Mouse (Mus musculus): Measurements from ENCODE around the gene Pqlc2.

Gene Pqlc2

DNA sequence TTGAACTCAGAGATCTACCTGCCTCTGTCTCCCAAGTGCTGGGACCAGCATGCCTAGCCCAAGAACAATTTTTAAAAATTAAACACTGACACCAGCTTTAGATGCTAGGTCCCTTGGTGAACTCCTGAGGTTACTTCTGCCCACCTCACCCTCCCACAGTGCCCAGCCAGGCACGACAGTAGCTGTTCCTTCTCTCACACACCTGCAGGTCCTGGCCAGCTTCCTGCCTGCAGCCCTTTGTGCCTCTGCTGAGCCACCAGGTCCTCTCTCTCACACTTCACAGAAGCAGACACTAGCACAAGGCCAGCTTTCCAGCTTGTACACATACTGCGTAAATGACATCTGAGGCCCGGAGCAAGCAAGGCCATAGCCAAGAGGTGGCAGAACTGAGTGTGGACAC, 5.0 kb downstream of the Pqlc2 start:
- in situ Hi-C loops (cut with MboI): no loop called here

GRCm38 (mm10) chr4:139302241-139302640, 8.3 kb downstream of the Pqlc2 start:
- in situ Hi-C loops (cut with MboI): no loop called here

DNA sequence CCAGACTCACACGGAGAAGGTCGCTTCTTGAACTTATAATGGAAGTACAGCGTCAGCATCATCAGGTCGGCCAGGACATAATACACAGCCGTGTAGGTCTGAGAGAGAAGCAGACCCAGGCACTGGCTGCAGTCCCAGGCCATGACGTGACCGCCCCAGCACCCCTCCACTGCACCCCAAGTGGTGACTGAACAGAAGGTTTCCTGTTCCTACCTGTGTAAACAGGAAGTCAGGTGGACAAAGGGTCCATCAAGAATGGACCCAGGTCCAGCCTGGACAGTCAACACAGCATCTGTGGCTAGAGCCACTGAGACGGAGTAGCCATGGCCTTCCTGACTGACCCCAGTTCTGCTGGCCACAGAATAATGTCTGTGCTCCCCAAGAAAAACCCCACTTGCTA, 8.7 kb downstream of the Pqlc2 start:
- in situ Hi-C loops (cut with MboI): no loop called here

DNA sequence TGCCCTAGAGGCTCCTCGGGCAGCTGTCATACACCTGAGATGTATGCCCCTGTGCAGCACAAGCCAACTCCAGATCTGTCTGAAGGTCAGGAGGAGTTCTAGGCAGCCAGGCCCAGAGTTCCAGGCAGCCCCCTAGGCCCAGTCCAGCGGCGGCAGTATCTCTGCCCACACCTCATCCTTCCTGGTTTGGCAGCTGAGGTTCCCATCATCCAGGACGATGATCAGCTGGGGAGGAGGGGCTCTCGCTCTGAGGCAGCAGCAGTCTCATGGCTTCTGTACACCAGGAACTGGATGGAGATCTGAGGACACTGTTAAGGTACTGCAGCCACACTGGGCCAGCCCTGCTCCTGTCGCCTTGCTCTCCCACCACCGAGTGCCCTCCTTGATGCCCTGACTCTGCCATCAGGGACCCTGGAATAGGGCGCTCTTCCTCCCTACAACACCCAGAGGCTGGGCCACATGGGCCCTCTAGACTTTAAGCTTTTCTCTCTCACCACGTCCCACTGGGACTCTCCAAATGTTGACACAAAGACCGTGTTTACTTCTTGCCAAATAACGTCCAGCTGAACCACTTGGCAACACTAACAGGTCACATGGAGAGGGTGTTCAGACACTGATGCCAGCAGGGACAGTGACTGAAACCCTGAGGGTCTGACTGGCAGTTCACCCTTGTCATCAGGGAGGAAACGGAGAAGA, 11.7 kb downstream of the Pqlc2 start:
- in situ Hi-C loops (cut with MboI): no loop called here

DNA sequence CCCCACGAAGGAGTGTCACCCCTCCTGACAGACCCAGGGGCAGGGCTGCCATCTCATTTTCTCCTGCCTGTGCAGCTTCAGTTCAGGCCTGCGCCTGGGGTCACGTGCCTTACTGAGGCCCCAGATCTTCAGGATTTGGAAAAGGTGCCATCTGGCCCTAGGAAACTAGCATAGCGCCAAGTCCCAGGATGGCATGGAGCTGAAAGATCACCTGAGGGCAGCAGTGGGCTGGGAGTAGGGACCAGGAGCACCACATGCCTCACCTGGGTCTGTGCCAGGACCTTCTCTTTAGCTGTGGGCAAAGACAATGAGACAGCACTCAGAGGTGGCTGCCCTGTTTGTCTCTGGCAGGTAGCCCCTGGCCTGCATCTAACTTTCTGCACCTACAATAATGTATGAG, 12.9 kb downstream of the Pqlc2 start:
- in situ Hi-C loops (cut with MboI): no loop called here

DNA sequence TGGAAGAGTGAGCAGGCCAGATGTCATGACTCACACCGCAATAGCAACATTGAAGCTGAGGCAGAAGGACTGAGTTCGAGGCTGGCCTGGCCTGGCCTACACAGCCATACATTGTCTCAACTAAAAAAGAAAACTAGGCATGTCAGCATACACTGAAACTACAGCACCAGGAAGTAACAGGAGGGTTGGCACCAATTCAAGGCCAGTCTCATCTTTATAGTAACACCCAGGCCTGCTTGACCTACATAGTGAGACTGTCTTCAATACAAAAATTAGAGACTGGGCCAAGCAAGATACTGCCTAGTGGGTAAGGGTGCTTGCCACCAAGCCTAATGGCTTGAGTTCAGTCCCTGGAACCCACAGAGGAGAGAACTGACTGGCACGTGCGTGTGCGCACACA, 18.5 kb downstream of the Pqlc2 start:
- in situ Hi-C loops (cut with MboI): no loop called here

DNA sequence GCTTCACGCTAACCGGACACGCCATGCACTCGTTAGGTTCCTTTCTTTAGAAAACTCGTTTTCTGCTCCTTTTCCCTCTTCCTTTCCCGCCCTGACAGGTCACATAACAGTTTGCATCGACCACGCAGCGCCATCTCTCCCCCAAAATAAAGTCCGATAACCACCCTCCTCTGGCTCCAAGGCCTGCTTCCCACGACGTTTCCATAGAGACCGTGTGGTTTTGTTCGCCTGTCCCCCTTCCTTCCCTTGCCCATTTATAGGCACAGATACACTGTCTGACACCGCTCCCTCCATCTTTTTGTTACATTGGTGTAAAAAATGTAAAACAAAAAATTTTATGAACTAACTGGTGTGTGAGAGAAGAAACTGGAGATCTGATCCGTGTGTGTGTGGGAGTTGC, 19.4 kb downstream of the Pqlc2 start:
- in situ Hi-C loops (cut with MboI): no loop called here

DNA sequence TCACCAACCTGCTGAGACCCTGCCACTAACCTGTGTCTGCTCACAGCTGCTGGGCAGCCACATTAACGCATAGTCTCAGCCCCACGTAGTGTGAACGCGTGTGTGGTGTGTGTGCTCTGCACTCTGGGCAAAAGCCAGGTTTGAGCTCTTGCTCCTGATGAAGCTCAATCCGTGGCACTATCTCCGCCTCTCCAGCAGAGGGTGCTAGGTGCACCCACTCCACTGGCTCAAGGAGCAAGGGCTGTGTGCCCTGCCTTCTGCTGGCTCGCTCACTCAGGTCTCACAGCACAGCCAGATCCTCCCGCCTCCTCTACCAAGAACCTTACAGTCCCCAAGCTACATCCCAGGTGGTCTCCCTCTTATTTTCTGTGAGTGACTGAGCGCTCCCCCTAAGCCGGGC, 21.5 kb downstream of the Pqlc2 start:
- in situ Hi-C loops (cut with MboI): no loop called here

DNA sequence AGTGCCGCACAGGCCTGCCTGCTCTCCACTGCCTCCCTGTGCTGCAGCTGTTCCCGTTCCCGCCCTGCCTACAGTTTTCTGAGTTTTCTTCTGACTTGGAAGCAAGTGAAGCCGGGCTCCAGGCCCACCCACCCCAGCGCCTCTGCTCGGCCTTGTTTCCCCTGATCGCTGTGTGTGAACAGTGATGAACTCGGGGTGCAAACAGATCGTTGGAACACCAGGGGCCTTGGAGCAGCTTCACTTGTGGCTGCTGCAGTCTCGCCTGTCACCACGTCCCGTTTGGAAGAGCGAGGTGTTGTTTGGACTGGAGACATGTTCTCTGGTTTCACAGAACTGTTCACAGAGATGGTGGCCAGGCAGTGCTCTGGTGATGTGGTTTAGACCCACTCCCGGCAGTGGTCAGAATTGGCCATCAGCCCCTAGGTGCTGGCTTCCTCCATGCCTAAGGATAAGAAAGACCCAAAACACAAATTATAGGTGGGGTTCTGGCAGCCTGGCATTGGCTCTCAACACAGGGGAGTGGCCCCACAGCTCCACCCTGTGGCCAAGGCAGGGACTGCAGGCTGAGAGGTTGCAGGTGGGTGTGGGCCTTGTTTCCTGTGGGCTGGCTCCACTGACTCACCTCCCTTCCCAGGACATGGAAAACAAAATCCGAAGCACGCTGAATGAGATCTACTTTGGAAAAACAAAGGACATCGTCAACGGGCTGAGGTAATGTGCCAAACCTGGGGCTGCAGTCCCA, 23.2 kb downstream of the Pqlc2 start:
- in situ Hi-C loops (cut with MboI): no loop called here

DNA sequence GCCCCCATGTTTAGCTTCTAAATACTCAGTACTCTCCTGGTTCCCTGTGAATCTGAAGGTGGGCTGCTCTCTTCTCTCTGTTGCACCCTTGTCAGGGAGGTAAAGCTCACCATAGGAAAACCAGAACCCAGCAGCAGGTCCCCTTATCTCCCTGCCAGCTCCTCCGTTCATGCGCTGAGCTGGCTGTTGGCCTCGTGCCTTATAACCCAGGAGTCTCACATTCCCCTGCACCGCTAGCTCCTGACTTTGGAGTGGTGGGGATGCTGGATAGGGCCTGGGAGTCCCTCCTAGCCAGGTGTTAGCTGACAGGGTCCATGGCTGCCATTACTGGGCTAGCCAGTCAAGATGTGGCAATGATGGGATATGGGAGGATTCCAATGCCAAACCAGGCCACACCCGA, 24.3 kb downstream of the Pqlc2 start:
- in situ Hi-C loops (cut with MboI): no loop called here

DNA sequence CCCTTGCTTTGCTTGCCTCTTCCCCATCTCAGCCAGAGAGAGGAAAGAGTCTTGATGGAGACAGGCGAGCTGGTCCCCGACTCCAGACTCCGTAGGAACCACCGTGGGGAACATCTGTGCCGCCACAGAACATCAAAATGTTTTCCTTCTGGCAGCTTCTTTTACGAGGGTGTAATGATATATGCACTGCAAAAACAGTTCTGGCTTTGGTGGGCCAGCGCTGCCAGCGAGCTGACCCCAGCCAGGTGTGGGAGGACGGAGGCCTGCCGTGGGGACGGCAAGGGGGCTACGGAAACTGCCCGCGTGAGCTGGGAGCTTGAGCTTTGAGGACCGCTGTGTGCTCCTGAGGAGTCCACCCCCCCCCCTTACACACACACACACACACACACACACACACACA, 25.6 kb downstream of the Pqlc2 start:
- in situ Hi-C loops (cut with MboI): no loop called here

GRCm38 (mm10) chr4:139282955-139283417, 27.5 kb downstream of the Pqlc2 start:
- in situ Hi-C loops (cut with MboI): no loop called here

DNA sequence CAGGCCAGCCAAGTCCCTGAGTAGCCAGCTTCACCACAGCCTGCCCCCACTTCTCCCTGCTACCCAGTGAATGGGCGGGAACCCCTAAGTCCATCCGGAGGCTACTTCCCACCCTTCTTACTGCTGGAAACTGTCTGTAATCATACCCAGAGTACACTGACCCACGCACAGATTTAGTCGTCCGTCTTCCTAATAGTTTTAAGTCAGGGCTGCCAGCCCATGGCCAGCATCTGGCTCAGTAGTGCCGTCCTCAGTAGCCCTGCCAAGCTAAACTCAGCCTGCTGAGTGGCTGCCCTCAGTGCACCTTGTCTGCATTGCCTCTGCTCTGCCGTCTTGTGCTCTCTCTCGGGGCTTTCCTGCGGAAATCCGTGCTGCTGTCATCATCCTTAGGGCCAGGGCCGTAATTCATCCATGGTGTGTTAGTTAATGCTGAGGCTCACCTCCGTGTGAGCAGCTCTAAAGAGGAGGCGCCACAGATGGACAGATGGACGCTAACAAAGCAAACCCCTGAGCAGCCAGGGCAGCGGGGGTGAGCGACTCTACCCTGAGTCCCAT, 28.6 kb downstream of the Pqlc2 start:
- in situ Hi-C loops (cut with MboI): no loop called here

GRCm38 (mm10) chr4:139280530-139280929, 30.0 kb downstream of the Pqlc2 start:
- in situ Hi-C loops (cut with MboI): no loop called here

GRCm38 (mm10) chr4:139276411-139276810, 34.1 kb downstream of the Pqlc2 start:
- in situ Hi-C loops (cut with MboI): no loop called here

GRCm38 (mm10) chr4:139274573-139274972, 35.9 kb downstream of the Pqlc2 start:
- in situ Hi-C loops (cut with MboI): no loop called here

- in situ Hi-C loops (cut with MboI): no loop called here
These were observed 37.4 kb downstream of the Pqlc2 start for GRCm38 (mm10) chr4:139272951-139273680.

DNA sequence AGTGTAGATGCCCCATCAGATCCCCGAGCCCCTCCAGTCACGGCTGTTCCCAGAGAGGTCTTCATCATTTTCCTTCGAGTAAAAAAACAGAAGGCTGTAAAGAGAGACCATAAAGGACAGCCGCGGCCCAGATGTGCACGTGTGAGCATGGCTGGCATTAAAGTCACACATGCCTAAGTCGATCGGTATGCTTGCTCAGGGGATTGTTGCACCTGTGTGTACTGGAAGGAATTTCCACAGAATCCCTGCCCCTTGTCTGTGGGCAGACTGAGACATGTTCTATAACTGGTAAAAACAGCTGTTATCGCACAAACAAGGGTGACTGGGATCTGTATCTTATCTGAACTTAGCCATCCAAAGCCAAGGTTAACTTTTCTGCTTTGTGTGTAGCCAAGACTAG, 38.9 kb downstream of the Pqlc2 start:
- in situ Hi-C loops (cut with MboI): no loop called here

GRCm38 (mm10) chr4:139270168-139270567, 40.3 kb downstream of the Pqlc2 start:
- in situ Hi-C loops (cut with MboI): no loop called here

DNA sequence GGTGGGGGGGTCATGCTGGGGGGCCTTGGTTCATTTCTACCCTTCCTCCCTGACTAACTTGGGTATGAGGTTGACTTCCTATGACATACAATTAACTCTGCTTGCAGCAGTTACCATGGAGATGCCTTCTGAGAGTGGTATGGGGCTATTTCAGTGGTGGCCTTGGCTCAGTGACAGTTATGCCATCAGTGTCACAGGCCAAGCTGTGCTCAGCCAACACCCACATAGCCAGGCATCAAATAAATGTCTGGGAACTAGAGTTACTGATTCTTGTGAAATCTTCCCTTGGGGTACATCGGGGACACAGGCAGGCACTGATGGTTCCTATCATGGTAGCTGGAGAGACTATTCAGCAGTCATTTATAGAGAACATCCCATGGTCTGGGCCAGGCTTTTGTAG, 42.3 kb downstream of the Pqlc2 start:
- in situ Hi-C loops (cut with MboI): no loop called here

- in situ Hi-C loops (cut with MboI): no loop called here
These were observed 43.2 kb downstream of the Pqlc2 start for GRCm38 (mm10) chr4:139267335-139267734.

DNA sequence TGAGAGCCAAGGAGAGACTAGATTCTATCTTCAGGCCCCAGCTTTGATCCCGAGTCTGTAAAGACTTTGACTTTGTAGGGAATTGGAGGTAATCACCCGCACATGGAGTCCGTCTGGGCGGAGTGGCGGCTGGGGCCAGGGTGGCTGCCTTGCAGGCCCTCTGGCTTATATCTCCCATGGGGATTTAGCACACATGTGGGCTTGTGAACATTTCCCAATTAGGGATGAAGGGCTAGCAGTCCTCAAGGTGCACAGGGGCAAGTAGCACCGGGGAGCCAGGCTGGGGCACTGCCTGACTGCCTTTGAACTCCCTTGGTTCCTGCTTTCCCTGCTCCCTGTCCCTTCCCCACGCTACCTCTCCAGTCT, 44.0 kb downstream of the Pqlc2 start:
- in situ Hi-C loops (cut with MboI): no loop called here

Measured in mature B cell (primary cell).